Mouse (Mus musculus): ENCODE data around the gene Gm28043.
"Not testable (repeated sequence)": the region's sequence is repeated elsewhere in the genome, so short reads cannot be mapped to it uniquely, and the experiment has no call there.

Gene Gm28043

GRCm38 (mm10) chr17:29614115-29615023 lies at the start of gene Gm28043, which contains the start of gene Rnf8:
Gene Gm28043, plus strand, starts transcription at chr17:29614876.
Gene Rnf8, plus strand, starts transcription at chr17:29614790.
- in situ Hi-C loops (cut with MboI, MseI): no loop called here

DNA sequence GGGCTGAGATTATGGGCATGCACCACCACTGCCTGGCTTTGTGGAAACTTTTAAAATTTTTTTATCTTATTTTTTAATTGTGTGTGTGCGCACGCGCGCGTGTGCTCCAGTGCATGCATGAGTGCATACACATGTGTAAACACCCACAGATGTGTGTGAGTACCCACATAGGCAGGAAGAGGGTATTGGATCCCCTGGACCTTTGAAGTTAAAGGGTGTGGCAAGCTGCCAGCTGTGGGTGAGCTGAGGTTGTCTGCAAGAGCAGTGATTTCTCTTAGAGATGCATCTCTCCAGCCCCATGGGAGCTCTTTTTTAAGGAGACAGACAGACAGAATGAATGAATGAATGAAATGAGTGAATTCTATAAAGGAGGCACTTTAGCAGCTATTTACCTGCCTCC lies 49.2 kb upstream of the Gm28043 start:
- in situ Hi-C loops (cut with MboI, MseI): no loop called here

- in situ Hi-C loops (cut with MboI, MseI): no loop called here
These were observed 46.2 kb upstream of the Gm28043 start for GRCm38 (mm10) chr17:29568435-29568834.

GRCm38 (mm10) chr17:29569831-29570230 lies 44.8 kb upstream of the Gm28043 start:
- in situ Hi-C loops (cut with MboI, MseI): no loop called here

- in situ Hi-C loops (cut with MboI, MseI): loop anchor here (5.0 kb wide), 1 partner anchor 68 kb away; no protein-coding TSS in a partner anchor
These were observed 35.0 kb upstream of the Gm28043 start for GRCm38 (mm10) chr17:29579579-29580126.

GRCm38 (mm10) chr17:29583569-29583968 lies 31.1 kb upstream of the Gm28043 start:
- in situ Hi-C loops (cut with MboI, MseI): no loop called here

- in situ Hi-C loops (cut with MboI, MseI): no loop called here
These were observed 30.4 kb upstream of the Gm28043 start for GRCm38 (mm10) chr17:29584306-29584705.

GRCm38 (mm10) chr17:29584737-29585136 lies 29.9 kb upstream of the Gm28043 start:
- in situ Hi-C loops (cut with MboI, MseI): no loop called here

- in situ Hi-C loops (cut with MboI, MseI): no loop called here
These were observed 29.2 kb upstream of the Gm28043 start for GRCm38 (mm10) chr17:29585446-29585845.

GRCm38 (mm10) chr17:29586921-29587320 lies 27.8 kb upstream of the Gm28043 start:
- in situ Hi-C loops (cut with MboI, MseI): no loop called here

- in situ Hi-C loops (cut with MboI, MseI): no loop called here
These were observed 25.3 kb upstream of the Gm28043 start for GRCm38 (mm10) chr17:29589221-29589898.

GRCm38 (mm10) chr17:29595891-29596770 lies 18.5 kb upstream of the Gm28043 start:
- in situ Hi-C loops (cut with MboI, MseI): no loop called here

GRCm38 (mm10) chr17:29596771-29597132 lies 17.9 kb upstream of the Gm28043 start:
- in situ Hi-C loops (cut with MboI, MseI): no loop called here

DNA sequence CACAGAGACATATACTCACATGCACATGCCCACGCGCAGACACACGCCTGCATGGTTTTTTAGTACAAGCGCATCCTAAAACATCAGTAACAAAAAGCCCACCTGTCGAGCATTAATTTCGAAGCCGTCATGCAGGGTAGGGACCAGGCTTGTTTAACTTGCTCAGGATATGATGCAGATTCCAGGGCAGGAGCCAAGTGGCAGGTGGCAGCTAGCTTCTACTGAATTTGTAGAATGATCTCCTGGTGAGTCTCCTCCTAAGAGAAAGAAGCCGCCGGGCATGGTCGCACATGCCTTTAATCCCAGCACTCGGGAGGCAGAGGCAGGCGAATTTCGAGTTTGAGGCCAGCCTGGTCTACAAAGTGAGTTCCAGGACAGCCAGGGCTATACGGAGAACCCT lies 15.6 kb upstream of the Gm28043 start:
- in situ Hi-C loops (cut with MboI, MseI): no loop called here

DNA sequence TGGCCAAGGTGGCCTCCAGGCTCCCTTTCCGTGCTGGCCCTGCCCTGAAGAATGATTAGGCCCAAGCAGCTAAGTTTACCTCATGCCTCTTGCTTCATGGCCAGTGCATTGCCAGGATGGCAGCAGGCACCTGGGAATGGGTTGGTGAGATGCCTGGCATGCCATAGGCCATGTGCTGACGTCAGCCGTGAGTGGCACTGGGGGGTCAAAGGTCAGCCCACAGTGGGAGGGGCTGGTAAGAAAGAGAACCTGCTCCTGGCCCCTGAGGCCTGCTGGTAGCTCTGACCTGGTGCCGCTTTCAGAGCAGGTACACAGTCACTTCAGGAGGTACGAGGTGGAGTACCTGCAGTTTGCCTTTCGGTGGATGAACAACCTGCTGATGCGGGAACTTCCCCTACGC lies 15.1 kb upstream of the Gm28043 start:
- in situ Hi-C loops (cut with MboI, MseI): no loop called here

- in situ Hi-C loops (cut with MboI, MseI): loop anchor here (5.0 kb wide), 1 partner anchor 74 kb away; no protein-coding TSS in a partner anchor
These were observed 13.3 kb upstream of the Gm28043 start for GRCm38 (mm10) chr17:29601391-29601790.

- in situ Hi-C loops (cut with MboI, MseI): loop anchor here (5.0 kb wide), 1 partner anchor 76 kb away; no protein-coding TSS in a partner anchor
These were observed 11.4 kb upstream of the Gm28043 start for GRCm38 (mm10) chr17:29603283-29603682.

DNA sequence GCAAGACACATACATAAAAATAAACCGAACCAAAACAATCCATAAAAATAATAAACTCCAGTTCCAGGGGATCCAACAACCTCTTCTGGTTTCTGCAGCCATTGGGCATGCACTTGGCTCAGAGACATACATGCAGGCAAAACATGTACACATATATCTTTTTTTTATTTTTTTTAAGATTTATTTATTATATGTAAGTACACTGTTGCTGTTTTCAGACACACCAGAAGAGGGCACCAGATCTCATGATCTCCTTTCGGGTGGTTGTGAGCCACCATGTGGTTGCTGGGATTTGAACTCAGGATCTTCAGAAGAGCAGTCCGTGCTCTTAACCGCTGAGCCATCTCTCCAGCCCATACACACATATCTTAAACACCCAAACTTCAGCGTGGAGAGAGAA lies 1.2 kb upstream of the Gm28043 start:
- in situ Hi-C loops (cut with MboI, MseI): not testable (repeated sequence)

DNA sequence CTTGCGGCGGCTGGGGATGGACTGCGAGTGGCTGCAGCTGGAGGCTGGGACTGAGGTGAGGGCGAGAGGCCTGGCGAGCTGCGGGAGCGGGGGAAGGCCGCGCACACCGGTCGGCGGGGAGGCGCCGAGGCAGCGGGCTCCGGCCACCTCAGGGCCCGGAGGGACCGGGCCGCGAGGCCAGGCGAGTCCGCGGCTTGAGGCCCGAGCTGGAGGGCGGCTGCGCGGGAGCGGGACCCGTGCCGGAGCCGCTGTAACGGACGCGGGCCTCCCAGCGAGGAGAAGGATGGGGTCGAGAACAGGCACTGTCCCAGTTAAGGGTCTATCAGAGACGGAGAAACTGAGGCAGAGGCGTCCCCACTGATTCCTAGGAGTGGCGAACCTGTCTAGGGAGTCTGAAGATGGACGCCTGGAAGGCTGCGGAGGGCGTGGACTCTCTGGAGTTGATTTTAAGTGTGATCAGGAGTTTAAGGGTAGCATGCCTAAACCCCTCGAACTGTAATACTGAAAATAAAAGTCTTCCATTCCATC lies 412 bp downstream of the Gm28043 start:
- in situ Hi-C loops (cut with MboI, MseI): no loop called here

DNA sequence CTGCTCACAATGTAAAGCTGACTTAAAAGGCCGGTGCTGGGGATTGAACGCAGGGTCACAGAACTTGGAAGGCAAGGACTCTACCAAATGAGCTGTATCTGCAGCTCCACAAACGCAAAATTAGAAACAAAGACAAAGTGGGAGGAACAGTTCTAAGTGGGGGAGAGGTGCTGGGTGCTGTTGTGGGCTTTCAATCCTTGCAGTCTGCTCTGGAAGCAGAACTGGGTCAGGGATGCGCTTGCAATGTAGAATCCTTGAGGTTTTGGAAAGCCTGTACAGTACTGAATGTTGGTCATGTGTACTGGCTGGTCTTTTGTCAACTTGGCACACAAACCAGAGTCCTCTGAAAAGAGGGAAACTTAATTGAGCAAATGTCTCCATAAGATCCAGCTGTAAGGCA lies 940 bp downstream of the Gm28043 start:
- in situ Hi-C loops (cut with MboI, MseI): no loop called here

GRCm38 (mm10) chr17:29619231-29619630 lies 4.6 kb downstream of the Gm28043 start:
- in situ Hi-C loops (cut with MboI, MseI): no loop called here
